Mouse (Mus musculus): Measurements from ENCODE around the gene Uspl1.

Gene Uspl1

DNA sequence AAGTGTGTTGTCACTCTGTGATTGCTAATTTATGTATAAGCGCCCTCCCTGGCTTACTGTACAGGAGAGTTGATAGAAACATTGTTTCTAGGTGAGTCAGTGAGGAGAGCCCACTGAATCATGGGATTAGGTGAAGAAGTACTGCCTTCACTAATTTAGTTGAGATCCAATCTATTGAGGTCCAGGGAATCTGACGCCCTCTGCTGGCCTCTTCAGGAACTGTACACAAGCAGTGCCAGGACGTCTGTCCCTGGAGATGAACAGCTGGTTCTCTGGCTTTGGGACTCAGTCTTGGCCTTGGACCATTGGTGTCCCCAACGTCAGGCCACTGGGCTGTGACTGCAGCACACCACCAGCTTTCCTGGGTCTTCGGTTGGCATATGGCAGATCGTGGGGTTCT lies 77.7 kb downstream of the Uspl1 start:
- DNase-seq, result no peak

GRCm38 (mm10) chr5:149264405-149264804 lies 80.3 kb downstream of the Uspl1 start, which contains the start of gene Alox5ap:
Gene Alox5ap, plus strand, starts transcription at chr5:149264767.
- DNase-seq, result no peak

- DNase-seq, result no peak
These were observed 80.7 kb downstream of the Uspl1 start for GRCm38 (mm10) chr5:149264878-149265279.

All from lung, postnatal 14 days (tissue).